Mouse (Mus musculus): Measurements from ENCODE around the gene Clock. TPM values are rescaled to one million over a fixed set of nuclear protein-coding genes. Genes with fewer than 3 reads are reported as not detected.

Clock gene
- total RNA-seq, 2 experiments from 2014 or later, result 12.3 to 12.5 TPM

DNA sequence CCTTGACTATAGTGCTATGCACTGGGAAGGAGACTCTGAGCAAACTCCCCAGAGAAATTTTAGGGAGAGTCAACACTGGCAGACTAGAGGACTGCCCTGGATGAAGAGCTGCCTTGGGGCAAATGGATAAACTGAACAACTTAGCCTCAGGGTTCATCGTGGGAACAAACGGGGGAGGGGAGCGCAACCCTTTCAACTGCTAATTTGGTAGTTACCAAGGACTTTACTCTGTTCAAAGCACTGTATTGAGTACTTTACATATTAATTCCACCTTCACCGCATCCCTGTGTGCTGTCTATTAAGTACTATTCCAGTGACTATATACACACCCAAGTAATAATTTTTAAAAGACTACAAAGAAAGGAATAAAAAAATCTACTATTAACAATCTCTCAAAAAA is 18.9 kb downstream of the Clock start:
- no peak for ATAC-seq (replicated peaks; ENCODE audit: poor library complexity, severe bottlenecking)

DNA sequence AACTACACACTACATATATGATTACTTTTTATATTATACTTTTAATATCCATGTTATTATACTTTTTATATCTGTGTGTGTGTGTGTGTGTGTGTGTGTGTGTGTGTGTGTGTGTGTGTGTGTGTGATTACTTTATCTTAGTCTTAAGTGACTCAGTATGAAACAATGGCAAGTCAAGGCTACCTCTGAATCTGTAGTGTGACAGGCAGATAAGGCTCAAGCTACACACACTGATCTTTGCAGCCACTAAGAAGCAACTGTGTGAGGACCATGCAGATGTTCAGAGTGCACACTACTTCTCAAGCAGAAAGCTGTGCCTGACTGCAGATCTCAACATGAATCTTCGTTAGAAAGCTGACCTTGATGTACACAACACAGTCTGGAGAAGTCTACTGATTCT is 20.7 kb downstream of the Clock start:
- ATAC-seq (replicated peaks; ENCODE audit: poor library complexity, severe bottlenecking), result no peak

DNA sequence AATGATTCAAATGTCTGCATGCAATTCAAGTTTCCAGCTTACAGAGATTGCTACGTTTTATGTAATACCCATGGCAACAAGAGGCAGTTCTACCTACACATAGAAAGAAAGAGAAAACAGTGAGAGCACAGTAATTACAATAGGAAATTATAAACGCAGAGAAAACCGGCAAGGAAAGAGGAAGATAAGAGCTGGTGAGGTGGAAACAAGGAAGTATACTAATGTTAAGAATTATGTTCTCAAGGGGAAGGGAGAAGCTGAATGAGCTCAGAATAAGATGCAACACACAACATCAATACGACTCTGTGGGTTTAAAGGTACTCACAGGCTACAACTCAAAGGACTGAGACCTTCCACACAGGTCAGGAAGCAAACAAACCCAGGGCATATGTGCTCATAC is 29.6 kb downstream of the Clock start:
- no peak for ATAC-seq (replicated peaks; ENCODE audit: poor library complexity, severe bottlenecking)

DNA sequence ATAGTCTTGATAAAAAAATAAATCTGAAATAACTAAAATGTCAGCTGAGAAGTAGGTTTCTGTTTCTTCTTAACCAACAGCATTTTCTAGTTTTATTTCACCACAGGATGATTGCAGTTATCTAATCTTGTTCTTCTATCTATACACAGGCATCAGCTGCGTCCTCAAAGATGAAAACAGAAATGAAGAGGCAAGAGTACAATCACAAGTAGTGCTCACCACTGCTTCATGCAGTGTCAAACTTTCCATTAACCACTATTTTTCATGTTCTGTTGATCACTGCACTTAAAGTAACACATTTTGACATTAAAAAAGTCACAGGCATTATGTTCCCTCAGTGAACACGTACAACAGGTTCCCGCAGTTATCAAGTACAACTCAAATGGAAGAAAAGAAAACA is 53.6 kb downstream of the Clock start:
- ATAC-seq (replicated peaks; ENCODE audit: poor library complexity, severe bottlenecking), result no peak

DNA sequence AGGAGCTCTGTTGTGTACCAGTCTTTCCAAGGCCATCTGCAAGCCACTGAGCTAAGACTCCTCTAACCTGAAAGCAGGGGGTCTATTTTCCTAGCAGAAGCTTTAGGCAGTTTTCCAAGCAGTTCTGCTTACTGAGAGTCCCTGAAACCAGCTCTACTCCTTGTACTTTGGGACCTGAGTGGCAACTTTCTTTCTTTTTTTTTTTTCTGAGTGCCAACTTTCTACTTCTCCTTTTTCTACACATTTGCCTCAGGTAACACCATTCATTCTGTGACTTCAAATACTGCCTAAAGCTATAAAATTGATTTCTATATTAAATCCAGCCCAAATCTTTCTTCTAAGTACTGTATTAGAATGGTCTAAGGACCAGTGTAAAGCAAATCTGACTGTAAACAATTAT is 58.1 kb downstream of the Clock start:
- no peak for ATAC-seq (replicated peaks; ENCODE audit: poor library complexity, severe bottlenecking)

DNA sequence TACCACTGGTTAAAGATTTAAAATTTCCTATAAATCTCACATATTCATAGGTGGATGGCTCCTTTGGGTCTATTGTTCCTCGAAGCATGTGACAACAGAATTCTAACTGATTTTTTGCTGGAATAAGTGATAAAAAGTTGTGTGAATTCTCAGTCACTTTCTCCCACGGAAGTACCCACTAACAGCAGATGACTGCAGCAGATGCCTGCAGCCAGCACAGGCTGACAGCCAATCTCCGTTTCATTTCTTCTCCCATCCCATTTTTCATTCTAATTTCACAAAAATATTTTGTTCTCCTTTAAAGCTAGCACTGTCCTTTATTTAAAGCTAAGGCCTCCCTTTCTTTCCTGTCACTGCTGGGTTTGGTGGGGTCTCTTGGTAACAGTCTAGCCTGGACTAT is 59.2 kb downstream of the Clock start:
- ATAC-seq (replicated peaks; ENCODE audit: poor library complexity, severe bottlenecking), result no peak

DNA sequence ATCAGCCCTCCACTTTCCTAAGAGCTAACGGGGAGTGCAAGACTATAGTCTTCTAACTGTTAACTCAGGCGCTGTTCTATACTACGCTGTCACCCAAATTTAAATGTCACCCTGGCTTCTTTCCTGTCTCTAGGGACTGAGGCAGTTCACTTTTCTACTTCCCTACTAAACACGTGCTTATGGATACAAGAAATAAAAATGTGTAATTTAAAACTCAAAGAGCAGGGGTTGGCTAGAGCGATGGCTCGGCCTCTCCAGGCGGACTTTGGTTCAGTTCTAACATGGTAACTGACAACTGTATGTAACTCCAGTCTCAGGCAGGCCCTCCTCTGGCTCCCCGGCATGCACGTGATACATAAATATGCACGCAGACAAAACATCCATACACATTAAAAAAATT is 60.2 kb downstream of the Clock start:
- no peak for ATAC-seq (replicated peaks; ENCODE audit: poor library complexity, severe bottlenecking)

DNA sequence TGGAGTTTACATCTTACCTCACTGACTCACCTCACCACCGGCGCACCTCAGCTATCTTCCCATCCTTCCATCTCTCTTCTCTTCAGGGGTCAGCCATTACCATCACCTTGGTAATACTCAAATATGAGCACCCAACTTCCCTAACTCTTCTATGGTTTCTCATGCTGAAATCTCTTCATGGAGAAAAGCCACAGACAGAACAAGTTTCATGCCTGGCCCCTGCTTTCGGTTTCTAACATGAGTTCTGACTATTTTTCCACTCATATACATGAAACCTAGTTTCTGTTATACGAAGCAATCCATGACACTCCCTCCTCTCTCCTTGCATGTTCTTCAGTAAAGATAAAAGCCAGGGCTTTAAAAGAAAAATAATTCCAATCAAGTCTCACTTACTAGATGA is 60.7 kb downstream of the Clock start:
- no peak for ATAC-seq (replicated peaks; ENCODE audit: poor library complexity, severe bottlenecking)

DNA sequence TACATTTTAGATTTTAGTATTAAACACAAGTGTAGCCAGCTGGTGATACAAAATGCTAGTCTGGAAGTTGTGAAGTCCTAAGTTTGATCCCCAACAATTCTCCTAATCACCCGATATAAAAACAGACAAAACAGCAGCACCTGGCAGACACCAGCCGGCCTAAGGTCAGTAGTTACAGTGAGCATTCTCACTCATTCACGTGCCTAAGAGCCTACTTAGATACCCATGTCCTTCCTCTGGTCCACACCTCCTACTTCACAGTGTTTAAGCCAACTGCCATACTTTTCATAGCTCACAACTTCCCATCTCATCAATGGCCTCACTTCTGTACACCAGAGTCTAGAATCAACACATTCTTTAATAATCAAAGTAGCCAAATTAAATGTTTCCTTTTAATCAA is 61.3 kb downstream of the Clock start:
- no peak for ATAC-seq (replicated peaks; ENCODE audit: poor library complexity, severe bottlenecking)

DNA sequence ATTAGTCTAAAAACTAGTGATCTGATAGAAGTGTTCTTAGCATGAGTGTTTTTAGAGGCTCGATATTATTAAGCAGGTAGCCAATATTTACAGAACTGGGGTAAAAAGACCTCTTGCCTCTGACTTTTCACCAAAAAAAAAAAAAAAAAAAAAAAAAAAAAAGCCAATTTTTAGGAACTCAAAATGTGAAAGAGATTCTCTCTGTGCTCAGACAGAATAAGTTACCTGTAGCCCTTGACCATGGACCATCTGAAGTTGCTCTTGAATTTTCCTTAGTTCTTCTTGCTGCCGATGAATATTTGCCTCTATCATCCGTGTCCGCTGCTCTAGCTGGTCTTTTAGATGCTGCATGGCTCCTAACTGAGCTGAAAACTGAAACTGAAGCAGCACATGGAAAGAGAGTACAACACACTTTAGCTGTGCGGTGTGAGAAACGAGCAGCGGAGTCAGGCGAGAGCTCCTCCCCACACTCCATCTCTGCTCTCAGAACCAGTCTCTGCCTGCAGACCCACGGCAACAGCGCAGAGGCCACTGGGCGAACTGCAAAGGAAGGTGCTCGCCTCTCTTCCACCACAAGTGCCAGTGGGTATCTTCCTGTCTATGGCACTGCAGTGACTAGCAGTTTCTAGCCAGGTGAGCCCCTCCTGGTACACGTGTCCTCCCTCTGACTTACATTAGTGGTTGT is 73.3 kb downstream of the Clock start:
- no peak for ATAC-seq (replicated peaks; ENCODE audit: poor library complexity, severe bottlenecking)

DNA sequence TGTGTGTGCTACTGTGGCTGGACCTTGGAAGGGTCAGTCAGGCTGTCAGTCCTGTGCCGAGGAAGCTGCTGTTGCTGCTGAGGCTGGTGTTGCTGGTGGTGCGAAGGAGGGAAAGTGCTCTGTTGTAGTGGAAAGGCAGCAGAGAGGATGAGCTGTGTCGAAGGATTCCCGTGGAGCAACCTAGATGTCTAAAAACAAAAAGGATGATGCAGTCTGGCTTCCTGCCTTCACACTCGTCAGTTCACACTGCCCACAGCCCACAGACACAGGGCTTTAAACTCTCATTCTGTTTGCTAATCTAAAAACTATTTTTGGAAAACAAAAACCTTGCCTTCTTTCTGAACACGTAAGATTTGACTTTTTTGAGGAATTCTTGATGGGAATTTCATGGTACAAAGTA is 87.9 kb downstream of the Clock start:
- no peak for ATAC-seq (replicated peaks; ENCODE audit: poor library complexity, severe bottlenecking)

DNA sequence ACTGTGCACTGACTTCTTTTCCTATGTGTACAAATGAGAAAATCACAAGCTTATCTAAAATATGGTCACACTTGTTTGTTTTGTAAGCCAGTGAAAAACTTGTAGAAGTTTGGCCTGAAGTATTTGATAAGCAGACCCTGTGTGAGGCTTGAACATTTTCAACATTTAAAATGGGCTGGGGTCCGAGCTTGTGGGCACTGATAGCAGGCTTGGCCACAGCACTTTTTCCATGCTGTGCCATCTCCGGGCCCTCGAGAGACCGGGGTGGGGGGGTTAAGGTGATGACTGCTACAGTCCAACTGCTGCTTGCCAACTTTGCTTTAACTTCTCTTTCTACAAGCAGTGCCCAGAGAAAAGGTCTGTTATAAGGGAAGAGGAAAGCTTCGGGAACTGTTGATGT is 96.5 kb downstream of the Clock start:
- ATAC-seq (replicated peaks; ENCODE audit: poor library complexity, severe bottlenecking), result no peak

DNA sequence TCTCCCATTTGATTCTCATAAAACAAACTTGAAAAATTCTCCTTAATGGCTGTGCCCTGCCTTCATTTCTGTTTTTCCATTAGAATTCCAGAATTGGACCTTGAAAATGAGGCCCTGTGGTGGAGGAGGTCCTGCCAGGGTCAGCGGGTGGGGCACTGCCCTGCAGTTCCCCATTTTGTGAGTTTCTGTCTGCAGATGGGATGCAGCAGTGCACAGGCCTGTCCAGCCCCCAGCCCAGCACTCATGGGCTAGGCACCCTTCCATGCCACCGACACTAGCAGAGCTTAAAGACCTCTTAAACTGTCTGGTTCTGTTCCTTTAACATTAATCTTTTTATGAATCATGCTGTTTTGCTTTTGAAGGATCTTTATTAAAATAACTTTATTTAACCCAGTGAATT is 98.7 kb downstream of the Clock start:
- no peak for ATAC-seq (replicated peaks; ENCODE audit: poor library complexity, severe bottlenecking)

DNA sequence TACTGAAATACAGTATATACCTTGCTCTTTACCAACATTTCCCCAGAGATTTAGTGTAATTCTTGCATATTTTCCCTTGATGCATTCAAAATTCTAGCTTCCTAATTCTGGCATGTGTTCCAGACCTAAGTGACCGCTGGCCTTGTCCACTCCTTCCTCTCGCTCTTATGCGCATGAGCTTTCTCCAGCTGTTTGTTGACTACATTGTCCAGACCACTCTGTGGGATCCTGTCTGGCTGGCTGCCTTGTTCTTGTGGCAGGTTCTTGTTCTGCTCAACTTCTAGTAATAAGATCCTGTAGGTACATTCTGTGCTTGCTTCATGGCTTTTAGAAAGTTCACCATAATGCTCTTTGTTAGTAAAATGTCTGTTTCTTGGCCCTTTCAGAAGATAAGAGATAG is 101.4 kb downstream of the Clock start:
- no peak for ATAC-seq (replicated peaks; ENCODE audit: poor library complexity, severe bottlenecking)

DNA sequence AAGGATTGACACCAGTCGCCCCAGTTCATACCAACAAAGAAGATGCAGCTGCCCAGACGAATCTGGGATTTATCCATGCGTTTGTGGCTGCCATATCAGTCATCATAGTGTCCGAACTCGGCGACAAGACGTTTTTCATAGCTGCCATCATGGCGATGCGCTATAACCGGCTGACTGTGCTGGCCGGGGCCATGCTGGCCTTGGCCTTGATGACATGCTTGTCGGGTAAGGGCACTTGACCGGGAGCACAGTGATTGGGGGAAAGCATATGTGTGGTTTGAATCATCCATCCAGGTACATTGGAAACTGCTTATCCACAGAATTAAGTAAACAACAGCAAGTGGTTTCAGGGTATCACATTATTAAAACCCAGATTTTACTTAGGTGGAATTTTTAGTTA is 105.2 kb downstream of the Clock start:
- ATAC-seq (replicated peaks; ENCODE audit: poor library complexity, severe bottlenecking), result no peak

DNA sequence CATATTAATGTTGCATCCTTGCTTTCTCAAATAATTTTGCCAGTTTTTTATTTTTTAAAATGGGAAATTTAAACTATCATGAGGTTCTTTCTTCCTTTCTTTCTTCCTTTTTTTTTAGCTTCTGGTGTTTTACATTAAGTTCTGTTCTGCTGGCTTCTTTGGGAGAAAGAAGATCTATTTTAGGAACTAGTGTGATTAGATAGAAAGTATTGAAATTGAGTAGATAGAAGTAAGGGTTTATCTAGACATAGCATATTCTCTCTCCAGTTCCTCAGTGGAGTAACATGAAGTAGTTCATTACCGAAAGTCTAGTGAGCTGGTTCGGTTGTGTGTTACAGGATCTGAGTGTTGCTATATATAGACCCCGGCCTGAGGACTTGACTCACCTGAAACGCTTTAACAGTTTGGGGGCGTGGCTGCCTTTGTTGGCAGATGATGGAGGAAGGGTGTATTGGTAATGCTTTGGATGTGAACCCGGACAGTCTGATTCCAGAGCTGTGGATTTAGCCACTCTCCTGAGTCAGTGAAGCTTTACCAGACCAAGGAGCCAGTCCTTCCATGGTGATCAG is 110.1 kb downstream of the Clock start:
- ATAC-seq (replicated peaks; ENCODE audit: poor library complexity, severe bottlenecking), result no peak

DNA sequence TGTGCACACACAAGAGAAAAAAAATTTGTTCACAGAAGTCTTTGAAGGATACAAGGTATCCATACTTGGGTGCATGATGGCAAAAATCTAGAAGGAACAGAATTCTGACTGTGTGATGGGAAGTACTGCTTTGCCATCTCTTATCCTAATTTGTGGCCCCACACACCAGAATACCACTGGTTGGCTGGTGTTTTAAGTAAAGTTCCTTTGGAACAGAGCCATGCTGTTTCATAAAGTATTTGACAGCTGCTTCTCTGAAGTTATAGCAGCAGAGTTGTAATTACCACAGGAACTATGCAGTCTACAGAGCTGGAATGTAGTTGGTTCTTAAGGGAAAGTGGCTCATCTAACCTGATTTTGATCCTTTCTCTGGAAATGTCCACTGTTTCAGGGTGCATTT is 111.5 kb downstream of the Clock start:
- no peak for ATAC-seq (replicated peaks; ENCODE audit: poor library complexity, severe bottlenecking)

DNA sequence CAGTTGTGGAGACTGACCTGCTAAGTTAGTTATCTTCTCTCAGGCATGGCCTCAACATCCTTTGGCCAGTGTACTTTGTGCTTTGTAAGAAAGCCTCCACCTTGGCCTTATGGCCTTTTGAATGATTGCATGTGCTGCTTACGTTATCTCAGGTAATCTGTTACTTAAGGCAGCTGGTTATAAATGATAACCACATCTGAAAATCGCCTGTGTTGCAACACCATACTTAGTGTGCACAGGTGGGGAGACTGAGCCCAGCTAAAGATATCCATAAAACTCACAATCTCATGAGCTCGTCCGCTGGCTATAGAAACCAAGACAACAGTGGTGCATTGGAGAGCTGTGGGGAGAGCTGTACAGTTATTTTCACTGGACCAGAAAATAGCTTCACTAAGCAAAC is 114.0 kb downstream of the Clock start:
- no peak for ATAC-seq (replicated peaks; ENCODE audit: poor library complexity, severe bottlenecking)

DNA sequence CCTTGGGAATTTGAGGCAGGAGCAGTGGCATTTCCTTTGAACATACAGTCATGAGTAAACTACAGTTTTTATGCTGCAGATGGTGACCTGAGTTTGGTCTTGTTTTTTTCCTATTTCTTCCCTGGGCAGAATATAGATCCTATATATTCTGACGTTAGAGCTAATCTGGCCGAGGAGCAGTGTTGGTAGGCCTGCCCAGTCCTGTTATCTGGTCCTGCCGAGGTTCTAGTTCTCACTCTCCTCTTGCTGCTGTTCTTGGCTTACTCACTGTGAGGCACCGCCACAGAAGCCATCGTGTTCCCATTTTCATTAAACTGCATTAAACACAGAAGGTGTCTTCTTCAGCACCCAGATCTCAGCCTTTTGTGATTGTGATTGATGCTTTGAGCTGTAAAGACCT is 116.7 kb downstream of the Clock start:
- no peak for ATAC-seq (replicated peaks; ENCODE audit: poor library complexity, severe bottlenecking)

DNA sequence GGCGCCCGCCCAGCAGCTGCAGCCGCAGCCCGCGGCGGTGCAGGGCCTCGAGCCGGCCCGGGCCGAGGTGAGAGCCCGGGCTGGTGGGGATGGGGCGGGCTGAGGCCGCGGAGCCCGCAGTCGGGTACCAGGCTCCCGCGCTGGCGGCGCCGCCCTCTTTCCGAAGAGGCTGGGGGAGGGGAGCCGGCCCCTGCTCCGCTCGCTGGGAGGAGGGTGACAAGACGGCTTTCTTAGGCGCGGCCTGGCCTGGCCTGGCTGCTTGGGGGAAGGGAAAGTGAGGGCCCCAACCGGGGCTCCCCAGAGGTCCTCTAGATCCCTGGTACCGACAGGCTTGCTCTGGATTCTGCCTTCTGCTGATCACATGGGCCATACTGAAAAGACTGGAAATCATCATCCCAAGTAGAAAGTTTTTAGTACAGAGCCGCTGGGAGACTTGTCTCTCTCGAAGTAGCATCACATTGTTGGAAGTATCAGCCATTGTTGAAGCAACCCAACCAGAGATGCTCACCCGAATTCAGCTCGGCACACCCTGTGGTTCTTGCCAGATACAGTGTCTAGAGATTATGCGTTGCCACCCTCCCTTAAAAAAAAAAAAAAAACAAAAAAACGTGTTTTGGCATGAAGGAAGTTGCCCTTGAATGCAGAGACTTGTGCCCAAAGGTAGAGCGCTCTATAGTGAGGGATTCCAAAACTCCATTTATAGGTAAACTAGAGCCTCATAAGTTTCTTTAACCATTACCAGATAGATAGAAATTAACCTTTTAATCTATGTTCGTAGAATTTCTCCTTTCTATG is 120.1 kb downstream of the Clock start:
- peak; percentile 28 for ATAC-seq (replicated peaks; ENCODE audit: poor library complexity, severe bottlenecking)

DNA sequence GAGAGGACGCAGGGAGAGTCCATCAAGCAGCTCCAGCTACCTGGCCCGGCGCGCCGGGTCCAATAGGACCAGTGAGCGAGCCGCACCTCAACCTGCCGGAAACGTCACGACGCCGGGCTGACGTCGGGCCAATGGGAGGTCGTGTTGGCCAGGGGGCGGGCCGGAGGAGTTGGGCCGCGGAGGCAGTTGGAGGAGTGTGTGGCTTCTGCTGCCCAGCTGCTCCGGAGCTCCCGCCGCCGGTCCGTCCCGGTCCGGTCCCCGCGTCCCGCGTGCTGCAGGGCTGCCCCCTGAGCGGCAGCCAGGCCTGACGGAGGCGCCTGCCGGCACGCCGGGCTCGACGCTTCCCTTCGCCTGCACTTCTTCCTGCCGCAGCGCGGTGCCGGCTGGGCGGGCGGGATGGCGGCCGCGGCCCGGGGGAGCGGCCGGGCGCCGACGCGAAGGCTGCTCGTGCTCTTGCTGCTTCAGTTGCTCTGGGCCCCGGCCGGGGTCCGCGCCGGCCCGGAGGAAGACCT is 120.8 kb downstream of the Clock start, which contains the start of gene Tmem165:
Gene Tmem165 (plus strand): TSS at position 131 of the 512 bp plus-strand sequence.
- peak; percentile 78 for ATAC-seq (replicated peaks; ENCODE audit: poor library complexity, severe bottlenecking)
